Mouse (Mus musculus) heart, postnatal 10 days (tissue): Measurements from ENCODE around the gene Nfic. TPM values are rescaled to one million over a fixed set of nuclear protein-coding genes. Genes with fewer than 3 reads are reported as not detected.

Source experiments
- DNase-seq, 2 experiments: peaks; one replicate each; pipeline ENCODE4 v3.0.0; 2021
- intact Hi-C: fragments of 180-260 bp; cut with DNase I; formaldehyde crosslinking; loops from one replicate; pipeline ENCODE4 v1.15.1; 2025
- total RNA-seq, 2 experiments: library from RNA; stranded (reverse); gene quantifications; 2 replicates each; pipeline ENCODE4 v1.2.3; 2021

Gene Nfic
- total RNA-seq, 2 experiments from 2014 or later: 139 to 163 TPM

DNA sequence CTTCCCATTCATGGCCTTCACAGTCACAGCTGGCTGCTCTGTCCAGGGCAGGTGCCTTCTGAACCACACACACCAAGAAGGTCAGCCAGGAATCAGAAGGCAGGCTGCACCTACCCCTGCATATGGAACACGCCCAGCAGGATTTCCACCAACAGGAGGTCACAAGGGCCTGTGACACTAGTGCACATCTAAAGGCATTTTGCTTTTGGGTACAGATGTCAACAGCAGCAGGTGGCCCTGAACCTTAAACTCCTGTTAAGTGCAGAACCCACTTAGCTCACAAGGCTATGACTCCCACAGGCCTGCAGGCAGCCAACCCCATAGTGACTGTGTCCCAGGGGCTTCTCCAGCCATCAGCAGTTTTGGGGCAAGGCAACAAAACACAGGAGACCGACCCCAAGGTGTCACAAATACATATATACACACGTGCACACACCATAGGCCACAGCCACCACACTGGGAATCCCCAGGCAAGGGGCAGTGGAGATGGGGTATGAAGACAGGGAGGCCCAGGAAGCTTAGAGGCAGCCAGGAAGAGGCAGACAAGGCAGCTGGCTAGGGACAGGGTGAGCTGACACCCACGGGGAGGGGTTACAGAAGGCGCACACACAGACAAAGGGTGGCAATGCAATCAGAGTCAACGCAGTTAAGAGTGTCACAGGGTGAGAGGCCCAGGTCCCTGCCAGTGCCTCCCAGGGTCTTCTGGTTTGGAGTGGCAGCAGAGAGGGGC lies 88.8 kb downstream of the Nfic start:
- DNase-seq: no peak
- intact Hi-C loops: no loop called here

- intact Hi-C loops: no loop called here
- DNase-seq: no peak
Observed at GRCm38 (mm10) chr10:81365672-81366476, 89.6 kb downstream of the Nfic start, which contains the start of gene 4930404N11Rik. Gene 4930404N11Rik (minus strand): TSS chr10:81365816.

DNA sequence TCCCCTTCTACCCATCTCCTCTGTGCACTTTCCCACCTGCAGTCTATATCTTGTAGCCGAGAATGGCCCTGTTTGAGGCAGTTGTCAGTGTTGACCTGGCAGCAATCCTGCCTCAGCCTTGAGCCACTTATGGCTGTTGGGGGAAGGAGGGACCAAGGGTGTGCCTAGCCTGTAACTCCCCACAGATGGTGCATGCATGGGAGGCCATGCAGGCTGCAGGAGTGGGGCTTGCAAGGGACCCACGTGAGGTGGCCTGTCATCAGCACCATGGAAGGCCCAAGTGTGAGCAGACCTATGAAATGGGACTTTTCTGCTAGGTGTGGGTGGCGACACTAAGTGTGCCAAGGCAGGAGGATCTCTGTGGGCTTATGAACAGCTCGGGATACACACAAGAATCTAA lies 90.4 kb downstream of the Nfic start:
- intact Hi-C loops: no loop called here
- no peak for DNase-seq

GRCm38 (mm10) chr10:81364666-81365065 lies 90.8 kb downstream of the Nfic start:
- peak; percentile 56 to 63 for DNase-seq
- intact Hi-C loops: no loop called here

- peak; percentile 75 to 76 for DNase-seq
- intact Hi-C loops: no loop called here
Observed at GRCm38 (mm10) chr10:81363436-81364346, 91.7 kb downstream of the Nfic start.

DNA sequence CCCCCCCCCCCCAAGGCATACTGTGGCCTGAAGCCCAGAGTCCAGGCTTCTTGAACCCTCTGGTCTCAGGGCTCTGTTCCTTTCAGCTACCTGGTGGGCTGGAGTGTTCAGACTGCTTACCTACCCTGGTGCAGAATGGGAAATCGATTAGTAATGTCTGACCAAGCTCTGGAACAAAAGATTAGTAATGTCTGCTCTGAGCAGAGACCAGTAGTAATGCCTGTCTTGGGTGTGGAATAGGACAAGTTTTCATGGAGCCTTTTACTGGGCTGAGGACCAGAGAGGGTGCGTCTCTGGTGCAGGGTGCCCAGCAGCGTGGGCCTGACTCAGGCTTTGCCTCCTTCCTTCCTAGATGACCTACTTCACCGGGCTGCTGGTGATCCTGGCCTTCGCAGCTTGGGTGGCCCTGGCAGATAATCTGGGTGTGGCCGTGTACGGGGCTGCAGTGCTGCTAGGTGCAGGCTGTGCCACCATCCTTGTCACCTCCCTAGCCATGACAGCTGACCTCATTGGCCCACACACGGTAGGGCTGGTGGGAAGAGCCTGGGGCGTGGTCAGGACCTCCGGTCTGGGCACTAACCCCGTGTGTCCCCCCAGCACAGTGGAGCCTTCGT lies 93.0 kb downstream of the Nfic start:
- intact Hi-C loops: no loop called here
- no peak for DNase-seq

GRCm38 (mm10) chr10:81360721-81361120 lies 94.7 kb downstream of the Nfic start:
- DNase-seq: no peak
- intact Hi-C loops: no loop called here

GRCm38 (mm10) chr10:81358841-81359240 lies 96.6 kb downstream of the Nfic start:
- DNase-seq: no peak
- intact Hi-C loops: loop anchor here (2.0 kb wide), 1 partner anchor 18 kb away; no protein-coding TSS in a partner anchor

DNA sequence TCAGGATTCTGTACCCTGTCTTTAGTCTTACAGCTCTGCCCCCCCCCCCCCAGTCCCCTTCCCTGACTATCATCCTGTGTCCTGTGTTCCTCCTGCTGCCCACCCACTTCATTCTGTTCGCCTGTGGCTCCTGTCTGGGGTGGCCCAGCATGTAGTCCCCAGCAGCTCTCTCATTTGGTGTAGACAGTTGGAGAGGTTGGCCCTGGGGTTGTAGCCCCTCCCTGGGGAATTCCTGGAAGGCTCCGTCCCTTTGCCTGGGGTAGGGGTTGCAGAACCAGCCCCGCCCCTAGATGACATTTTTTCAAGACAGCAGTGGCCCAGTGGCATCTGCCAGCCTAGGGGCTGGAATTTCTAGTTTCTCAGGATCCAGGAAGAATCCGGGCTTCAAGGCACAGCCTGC lies 97.2 kb downstream of the Nfic start:
- DNase-seq: no peak
- intact Hi-C loops: loop anchor here (2.0 kb wide), 1 partner anchor 19 kb away; no protein-coding TSS in a partner anchor

GRCm38 (mm10) chr10:81356991-81357844 lies 98.2 kb downstream of the Nfic start, which contains the start of gene Mfsd12:
Gene Mfsd12 (plus strand): TSS chr10:81357491.
- intact Hi-C loops: no loop called here
- peak; percentile 95 for DNase-seq

DNA sequence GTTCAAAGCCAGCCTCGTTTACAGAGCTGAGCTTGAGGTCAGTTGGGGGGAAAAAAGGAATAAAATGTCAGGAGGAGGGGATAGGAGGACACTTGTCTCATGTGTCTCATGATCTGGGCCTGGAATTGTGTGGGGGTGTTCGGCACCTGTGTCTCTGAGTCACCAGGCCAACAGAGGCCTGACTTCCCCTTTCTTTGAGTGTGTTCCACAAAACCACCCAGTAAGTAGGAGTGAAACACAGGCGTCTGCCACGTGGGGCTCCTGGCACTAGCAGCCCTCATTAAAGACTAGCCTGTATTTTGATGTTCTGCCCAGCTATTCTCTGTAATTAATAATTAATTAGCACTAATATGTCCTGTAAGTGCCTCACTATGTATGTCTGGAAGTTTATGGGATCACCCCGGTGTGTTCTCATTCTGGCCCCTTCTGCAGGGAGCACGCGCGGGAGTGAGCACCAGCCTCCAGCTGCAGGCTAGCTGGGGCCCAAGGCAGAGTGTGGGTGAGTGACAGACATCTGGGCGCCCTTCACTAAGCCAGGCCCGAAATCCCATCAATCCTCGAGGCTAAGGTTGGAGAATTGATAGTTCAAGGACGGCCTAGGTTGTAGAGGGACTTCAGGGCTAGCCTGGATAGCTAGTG lies 99.0 kb downstream of the Nfic start:
- intact Hi-C loops: no loop called here
- DNase-seq: no peak

- DNase-seq: no peak
- intact Hi-C loops: no loop called here
Observed at GRCm38 (mm10) chr10:81355533-81355932, 99.9 kb downstream of the Nfic start.

DNA sequence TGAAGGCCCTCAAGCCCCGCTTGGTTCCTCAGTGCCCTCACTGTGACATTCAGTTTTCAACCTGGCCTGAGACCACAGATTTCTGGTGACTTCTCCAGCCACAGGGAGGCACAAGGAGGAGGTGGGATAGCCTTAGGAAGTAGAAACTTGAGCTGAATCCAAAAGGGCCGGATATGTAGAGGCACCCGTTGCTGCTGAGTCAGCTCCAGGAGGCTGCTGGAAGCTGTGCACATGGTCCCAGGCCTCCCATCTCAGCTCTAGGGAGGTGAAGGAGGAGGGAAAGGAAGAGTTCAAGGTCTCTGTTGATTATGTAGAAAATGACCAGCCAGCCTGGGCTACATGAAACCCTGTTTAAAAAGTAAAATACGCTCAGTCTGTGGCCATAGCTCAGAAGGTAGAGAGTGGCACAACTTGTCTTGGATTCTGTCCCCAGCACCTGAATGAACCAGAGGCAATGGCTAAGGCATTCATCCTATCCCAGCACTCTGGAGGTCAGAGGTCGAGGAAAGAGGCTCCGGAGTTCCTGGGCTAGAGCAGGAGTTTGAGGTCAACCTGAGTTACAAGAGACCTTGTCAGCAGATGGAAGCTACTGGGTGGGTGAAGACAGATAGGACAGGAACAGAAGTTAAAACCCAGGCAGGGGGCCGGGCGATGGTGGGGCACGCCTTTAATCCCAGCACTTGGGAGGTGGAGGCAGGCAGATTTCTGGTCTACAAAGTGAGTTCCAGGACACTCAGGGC lies 100.5 kb downstream of the Nfic start:
- intact Hi-C loops: no loop called here

GRCm38 (mm10) chr10:81351678-81352291 lies 103.7 kb downstream of the Nfic start:
- DNase-seq: no peak
- intact Hi-C loops: no loop called here

More for the DNA sequence above, 100.5 kb downstream of the Nfic start:
- DNase-seq: no peak

GRCm38 (mm10) chr10:81350351-81351063 lies 104.9 kb downstream of the Nfic start, which contains the start of gene Hmg20b:
Gene Hmg20b (minus strand): TSS chr10:81350480.
- peak; percentile 99 to 100 for DNase-seq
- intact Hi-C loops: no loop called here

- intact Hi-C loops: no loop called here
- DNase-seq: no peak
Observed at GRCm38 (mm10) chr10:81349961-81350350, 105.5 kb downstream of the Nfic start.

GRCm38 (mm10) chr10:81349146-81349545 lies 106.3 kb downstream of the Nfic start:
- DNase-seq: peak; percentile 54 to 61

More at GRCm38 (mm10) chr10:81349146-81349545, 106.3 kb downstream of the Nfic start:
- intact Hi-C loops: no loop called here
